Mouse (Mus musculus) heart, embryonic 16.5 days (tissue): ENCODE data around the gene Ctf1. TPM values are rescaled to one million over a fixed set of nuclear protein-coding genes. Genes with fewer than 3 reads are reported as not detected.
"Not testable (repeated sequence)": the region's sequence is repeated elsewhere in the genome, so short reads cannot be mapped to it uniquely, and the experiment has no call there.

Source experiments
- ATAC-seq: fragments of 200-750 bp; cut with Nextera tagmentation; replicated peaks from 2 replicates; pipeline ENCODE4 v1.8.0; 2017; ENCODE audit warnings: moderate number of reproducible peaks; ENCODE audit not compliant: insufficient read depth, low FRiP score; ENCODE audit errors: extremely low read depth
- H3K27ac ChIP-seq: fragments of 300-500 bp; sonication (generic); 2 replicates; pipeline ENCODE4 v1.5.1; 2014; ENCODE audit warnings: mild to moderate bottlenecking, low read length, control low read depth, moderate library complexity
- H3K27me3 ChIP-seq: fragments of 300-500 bp; sonication (generic); 2 replicates; pipeline ENCODE4 v1.6.1; 2014; ENCODE audit warnings: low read length, mixed read lengths; ENCODE audit not compliant: control insufficient read depth, insufficient read depth
- H3K36me3 ChIP-seq: fragments of 300-500 bp; sonication (generic); 2 replicates; pipeline ENCODE4 v1.6.1; 2014; ENCODE audit not compliant: control insufficient read depth, insufficient read depth
- H3K4me1 ChIP-seq: fragments of 300-500 bp; sonication (generic); 2 replicates; pipeline ENCODE4 v1.6.1; 2014; ENCODE audit warnings: low read length, mixed read lengths; ENCODE audit not compliant: control insufficient read depth, insufficient read depth
- H3K4me2 ChIP-seq: fragments of 300-500 bp; sonication (generic); 2 replicates; pipeline ENCODE4 v1.6.1; 2014; ENCODE audit warnings: low read depth, mild to moderate bottlenecking, control low read depth, low read length
- H3K4me3 ChIP-seq: fragments of 300-500 bp; sonication (generic); 2 replicates; pipeline ENCODE4 v1.5.1; 2014; ENCODE audit warnings: mild to moderate bottlenecking, control low read depth, low read length
- H3K9ac ChIP-seq: fragments of 300-500 bp; sonication (generic); 2 replicates; pipeline ENCODE4 v1.6.1; 2014; ENCODE audit warnings: low read length, control low read depth
- H3K9me3 ChIP-seq: fragments of 300-500 bp; sonication (generic); replicated peaks from 2 replicates; pipeline ENCODE4 v1.6.1; 2016; ENCODE audit warnings: low read length; ENCODE audit not compliant: control insufficient read depth
- WGBS: fragments of 180-500 bp; shearing (Covaris S2); extraction: QIAGEN DNeasy Blood & Tissue Kit; methylation state at CpG from one replicate; pipeline ENCODE4 v1.1.7; 2014; 5-methylcytosine and 5-hydroxymethylcytosine counted together
- polyA plus RNA-seq: library from polyadenylated mRNA; unstranded; fragments of >200 nt; fragmentation: Nextera tagmentation; extraction: Ambion mirVana; gene quantifications from 2 replicates; pipeline ENCODE4 v1.2.1, GENCODE M21; 2015

The Ctf1 gene
- polyA plus RNA-seq, 1 experiment from 2014 or later = 6.6 TPM

GRCm38 (mm10) chr7:127716992-127717391 is 4.5 kb downstream of the Ctf1 start:
- Histone ChIP-seq H3K36me3 (no peaks in the 10 kb centered on the region), H3K4me2 (peak overlapping the region; percentile 65), H3K4me3 (peak overlapping the region; percentile 39), H3K4me1 (peaks cover 12% of the 10 kb centered on the region), H3K9me3 (no peaks in the 10 kb centered on the region), H3K27ac (no peak overlapping the region), H3K9ac (peak overlapping the region; percentile 56), H3K27me3 (no peaks in the 10 kb centered on the region)
- WGBS = 4% methylated on average over 40 of the region's 41 CpGs
- peak; percentile 60 for ATAC-seq

GRCm38 (mm10) chr7:127718339-127718738 is 5.8 kb downstream of the Ctf1 start:
- H3K9me3 ChIP-seq = no peaks in the 10 kb centered on the region
- WGBS = 88% methylated on average over 6 of the region's 6 CpGs

GRCm38 (mm10) chr7:127719258-127719657 is 6.7 kb downstream of the Ctf1 start:
- Histone ChIP-seq H3K9me3 (no peaks in the 10 kb centered on the region), H3K36me3 (no peaks in the 10 kb centered on the region), H3K4me3 (no peak overlapping the region), H3K27me3 (no peaks in the 10 kb centered on the region), H3K4me1 (peaks cover 2% of the 10 kb centered on the region; the same call in 1 of the 2 replicates), H3K27ac (no peak overlapping the region), H3K4me2 (no peak overlapping the region), H3K9ac (no peak overlapping the region)
- 82% methylated on average over 6 of the region's 6 CpGs for WGBS
- no peak for ATAC-seq

More at GRCm38 (mm10) chr7:127718339-127718738, 5.8 kb downstream of the Ctf1 start:
- Histone ChIP-seq H3K9ac (no peak overlapping the region), H3K27ac (no peak overlapping the region), H3K27me3 (no peaks in the 10 kb centered on the region), H3K4me2 (no peak overlapping the region), H3K36me3 (no peaks in the 10 kb centered on the region), H3K4me1 (peaks cover 2% of the 10 kb centered on the region; the same call in 1 of the 2 replicates), H3K4me3 (no peak overlapping the region)
- no peak for ATAC-seq

GRCm38 (mm10) chr7:127725490-127725889 is 13.0 kb downstream of the Ctf1 start:
- Histone ChIP-seq H3K36me3 (no peaks in the 10 kb centered on the region), H3K4me1 (no peaks in the 10 kb centered on the region), H3K4me3 (no peak overlapping the region), H3K27me3 (peaks cover 2% of the 10 kb centered on the region; the same call in 1 of the 2 replicates), H3K27ac (no peak overlapping the region), H3K9ac (no peak overlapping the region), H3K9me3 (no peaks in the 10 kb centered on the region), H3K4me2 (no peak overlapping the region)
- 69% methylated on average over 2 of the region's 2 CpGs for WGBS
- no peak for ATAC-seq

GRCm38 (mm10) chr7:127725924-127726323 is 13.4 kb downstream of the Ctf1 start:
- no peak for ATAC-seq
- no peak overlapping the region for H3K27ac ChIP-seq
- WGBS = 58% methylated on average over 6 of the region's 6 CpGs

GRCm38 (mm10) chr7:127727898-127728297 is 15.4 kb downstream of the Ctf1 start:
- no peak overlapping the region for H3K27ac ChIP-seq
- H3K9me3 ChIP-seq = 0 out of 2 replicates have a peak, but pooled peaks cover 4% of the 10 kb centered on the region
- H3K27me3 ChIP-seq = peaks cover 2% of the 10 kb centered on the region; the same call in 1 of the 2 replicates
- no peak overlapping the region for H3K4me2 ChIP-seq
- no peak overlapping the region for H3K9ac ChIP-seq
- no peaks in the 10 kb centered on the region for H3K36me3 ChIP-seq
- 80% methylated on average over 6 of the region's 7 CpGs for WGBS
- H3K4me1 ChIP-seq = no peaks in the 10 kb centered on the region
- no peak overlapping the region for H3K4me3 ChIP-seq
- ATAC-seq = no peak

More at GRCm38 (mm10) chr7:127725924-127726323, 13.4 kb downstream of the Ctf1 start:
- H3K27me3 ChIP-seq = peaks cover 2% of the 10 kb centered on the region; the same call in 1 of the 2 replicates
- no peak overlapping the region for H3K9ac ChIP-seq
- no peak overlapping the region for H3K4me2 ChIP-seq
- no peaks in the 10 kb centered on the region for H3K36me3 ChIP-seq
- H3K4me3 ChIP-seq = no peak overlapping the region
- H3K9me3 ChIP-seq = no peaks in the 10 kb centered on the region
- H3K4me1 ChIP-seq = no peaks in the 10 kb centered on the region

- Histone ChIP-seq H3K4me1 (no peaks in the 10 kb centered on the region), H3K36me3 (no peaks in the 10 kb centered on the region), H3K27me3 (peaks cover 2% of the 10 kb centered on the region; the same call in 1 of the 2 replicates), H3K9me3 (0 out of 2 replicates have a peak, but pooled peaks cover 4% of the 10 kb centered on the region), H3K9ac (no peak overlapping the region), H3K4me2 (no peak overlapping the region), H3K27ac (no peak overlapping the region), H3K4me3 (no peak overlapping the region)
- no peak for ATAC-seq
- 59% methylated on average over 4 of the region's 4 CpGs for WGBS
These were observed 17.6 kb downstream of the Ctf1 start for GRCm38 (mm10) chr7:127730170-127730569.

- WGBS = no CpG with 5 or more reads among the region's 5 CpGs
- H3K4me3 ChIP-seq = not testable (repeated sequence)
These were observed 19.5 kb downstream of the Ctf1 start, which contains the start of gene Ctf2 for GRCm38 (mm10) chr7:127732066-127732465. Gene Ctf2 (minus strand): TSS chr7:127732166.

GRCm38 (mm10) chr7:127744366-127745045 is 32.0 kb downstream of the Ctf1 start, which contains the start of gene Fbxl19:
Gene Fbxl19 (plus strand): TSS chr7:127744543.
- peak within 1 kb of the TSS; percentile 98 for H3K4me2 ChIP-seq
- H3K27me3 ChIP-seq = no peaks in the 10 kb centered on the region
- H3K36me3 ChIP-seq = peaks cover 4% of the 10 kb centered on the region
- WGBS = under 1% methylated on average over 26 of the region's 26 CpGs
- peak within 1 kb of the TSS; percentile 93 for H3K27ac ChIP-seq
- H3K9ac ChIP-seq = peak within 1 kb of the TSS; percentile 82
- H3K9me3 ChIP-seq = no peaks in the 10 kb centered on the region; the same call in 1 of the 2 replicates
- ATAC-seq = no peak
- H3K4me3 ChIP-seq = peak within 1 kb of the TSS; percentile 63
- peaks cover 7% of the 10 kb centered on the region for H3K4me1 ChIP-seq

More at GRCm38 (mm10) chr7:127732066-127732465, 19.5 kb downstream of the Ctf1 start, which contains the start of gene Ctf2:
- ATAC-seq, H3K36me3 ChIP-seq, H3K4me2 ChIP-seq, H3K9me3 ChIP-seq, H3K27ac ChIP-seq, H3K9ac ChIP-seq, H3K4me1 ChIP-seq, H3K27me3 ChIP-seq: not testable (repeated sequence)
